Mouse (Mus musculus) Patski (cell line): ENCODE measurements around the gene Arfip1. TPM values are rescaled to one million over a fixed set of nuclear protein-coding genes. Genes with fewer than 3 reads are reported as not detected.

Experiments used
- ATAC-seq: fragments of 100-300 bp; one replicate; pipeline ENCODE4 v1.8.0; 2021
- CTCF ChIA-PET: fragments of 350-600 bp; sonication (Branson Sonifier 250); formaldehyde crosslinking; loops from one replicate; lab custom pipeline; 2022; ENCODE audit warnings: inconsistent platforms; lab: Charles Lee
- POLR2A ChIA-PET: fragments of 350-600 bp; sonication (Branson Sonifier 250); formaldehyde crosslinking; loops from one replicate; lab custom pipeline; 2022; ENCODE audit warnings: antibody characterized with exemption, inconsistent platforms; lab: Charles Lee
- DNase-seq: peaks from one replicate; pipeline ENCODE4 v3.0.0-alpha.2; 2011; ENCODE audit warnings: low read depth, low spot score
- H3K27me3 ChIP-seq: fragments of 371-371 bp; one replicate; pipeline ENCODE4 v1.5.1; 2021
- CTCF ChIP-seq: fragments of 100-300 bp; IDR thresholded peaks from one replicate; pipeline ENCODE4 v1.5.1; 2021
- in situ Hi-C: fragments of 300-500 bp; cut with MboI; formaldehyde crosslinking; loops from 3 replicates; pipeline ENCODE4 v1.11.1; 2018; ENCODE audit warnings: low pct_unique_long_range_greater_than_20kb, mixed read lengths
- polyA plus RNA-seq: library from polyadenylated mRNA; unstranded; gene quantifications from one replicate; pipeline ENCODE4 v1.2.3, GENCODE M21; 2021

Gene Arfip1
- polyA plus RNA-seq, 1 experiment from 2014 or later: 107 TPM

- CTCF ChIA-PET: interaction anchor here (2.3 to 2.4 kb wide), 2 partner anchors 21 to 98 kb away, joined by 9 to 10 read pairs; no protein-coding TSS in a partner anchor
- DNase-seq (no peak), ATAC-seq (peak; percentile 23)
- TF ChIP-seq CTCF: no peak
- POLR2A ChIA-PET: interaction anchor here (0.6 kb wide), 1 partner anchor 1569 kb away, joined by 5 read pairs; no protein-coding TSS in a partner anchor
- in situ Hi-C loops: no loop called here
- H3K27me3 ChIP-seq: no peaks in the 10 kb centered on the region
Observed at GRCm38 (mm10) chr3:84450651-84451050, 131.8 kb downstream of the Arfip1 start.

- DNase-seq (no peak), ATAC-seq (no peak)
- no peaks in the 10 kb centered on the region for H3K27me3 ChIP-seq
- CTCF ChIA-PET: interaction anchor here (0.8 to 2.4 kb wide), 6 partner anchors 10 to 97 kb away, joined by 3 to 9 read pairs (median 3); no protein-coding TSS in a partner anchor
- in situ Hi-C loops: no loop called here
- no peak for TF ChIP-seq CTCF
- POLR2A ChIA-PET: interaction anchor here (1.5 kb wide), 1 partner anchor 31 kb away, joined by 3 read pairs; the partner anchor contains the start of gene Fhdc1
Observed at GRCm38 (mm10) chr3:84449015-84449414, 133.4 kb downstream of the Arfip1 start.

- ATAC-seq (no peak), DNase-seq (no peak)
- ChIA-PET POLR2A (no interaction called here), CTCF (interaction anchor here (1.0 kb wide), 2 partner anchors 16 to 30 kb away, joined by 3 read pairs; no protein-coding TSS in a partner anchor)
- no peak for TF ChIP-seq CTCF
- no peaks in the 10 kb centered on the region for H3K27me3 ChIP-seq
- in situ Hi-C loops: no loop called here
Observed at GRCm38 (mm10) chr3:84447803-84448202, 134.6 kb downstream of the Arfip1 start.

Other genes with a start within 250 kb of the Arfip1 start
- gene Fhdc1, start 102.2 kb downstream of the Arfip1 start, polyA plus RNA-seq: 16.3 TPM
- 0.18 TPM for gene Tigd4, start 10.9 kb upstream of the Arfip1 start, polyA plus RNA-seq
- 0.83 TPM for gene Tmem154, start 83.6 kb upstream of the Arfip1 start, polyA plus RNA-seq
- 23.5 TPM for gene Fbxw7, start 232.6 kb upstream of the Arfip1 start, polyA plus RNA-seq